12 mouse cellular contexts compared by ENCODE assay signal in genomic region chr17:27610679-27611518, GRCm38 (mm10). TPM values are rescaled to one million over a fixed set of nuclear protein-coding genes. Genes with fewer than 3 reads are reported as not detected.
DNase-seq lines count a peak whose midpoint lies in the region; ATAC-seq and TF ChIP-seq lines count a peak whose summit lies in the region.
"Had no signal": no experiment of that assay in that cellular context is flagged by ENCODE, and none has a peak within 500 bp of the region (broad histone marks: within the 10 kb centered on the region; RNA-seq: fewer than 3 reads in every experiment).

No protein-coding gene starts in this region.

- no peak for TF ChIP-seq CTCF in E14TG2a.4 (conservative IDR thresholded peaks at IDR 0.05; ENCODE audit: low read length)

- peak overlapping the region; percentile 36 for H3K27ac ChIP-seq in heart, embryonic 12.5 days (ENCODE audit: poor library complexity, severe bottlenecking)
- H3K27ac ChIP-seq: embryonic facial prominence, embryonic 12.5 days had no signal

- no peak overlapping the region for H3K4me2 ChIP-seq in heart, embryonic 12.5 days
- H3K4me2 ChIP-seq: embryonic facial prominence, embryonic 12.5 days had no signal

- H3K4me3 ChIP-seq in heart, embryonic 12.5 days, result no peak overlapping the region
- H3K4me3 ChIP-seq in E14TG2a.4 (replicated peaks; ENCODE audit: low read length), result peak overlapping the region; percentile 20; the same call in 1 of the 2 replicates
- H3K4me3 ChIP-seq: embryonic facial prominence, embryonic 12.5 days; myocyte had no signal

- H3K36me3 ChIP-seq in heart, embryonic 12.5 days, result peaks cover 8% of the 10 kb centered on the region; the same call in 1 of the 2 replicates
- H3K36me3 ChIP-seq in E14TG2a.4 (ENCODE audit: insufficient read depth, low read length), result peaks cover 79% of the 10 kb centered on the region

- intact Hi-C loops in heart, postnatal 25 days (cut with DNase I), result no loop called here
- intact Hi-C loops in left cerebral cortex, postnatal 36 days (cut with DNase I), result no loop called here

- H3K9me3 ChIP-seq in heart, embryonic 12.5 days (replicated peaks), result no peaks in the 10 kb centered on the region
- H3K9me3 ChIP-seq in E14TG2a.4 (ENCODE audit: low read length), result no peaks in the 10 kb centered on the region
- H3K9me3 ChIP-seq: embryonic facial prominence, embryonic 12.5 days had no signal

- WGBS in heart, embryonic 12.5 days, result 51% methylated on average over 10 of the region's 10 CpGs

- no peak for ATAC-seq in heart, embryonic 12.5 days (ENCODE audit: insufficient number of reproducible peaks, low FRiP score)
- ATAC-seq in frontal cortex, adult (ENCODE audit: low TSS enrichment), result peak; percentile 81
- no peak for ATAC-seq in granulocyte monocyte progenitor cell, adult 5-6 weeks (replicated peaks; ENCODE audit: poor library complexity, severe bottlenecking)

- H3K9ac ChIP-seq in heart, embryonic 12.5 days, result no peak overlapping the region
- H3K9ac ChIP-seq: embryonic facial prominence, embryonic 12.5 days had no signal

- DNase-seq in heart, postnatal 25 days (ENCODE audit: low spot score), result no peak
- peak; percentile 74 to 79 for DNase-seq in left cerebral cortex, postnatal 36 days (ENCODE audit: low spot score in 2 of 2)
- DNase-seq in ovary, adult 18-20 months (ENCODE audit: low spot score), result no peak
- DNase-seq in spleen, postnatal 4 days (ENCODE audit: low spot score in 2 of 2), result no peak
- DNase-seq: lung, adult 18-20 months had no signal

- no peaks in the 10 kb centered on the region for H3K27me3 ChIP-seq in heart, embryonic 12.5 days (replicated peaks)
- H3K27me3 ChIP-seq in E14TG2a.4 (ENCODE audit: insufficient read depth, low read length), result no peaks in the 10 kb centered on the region
- H3K27me3 ChIP-seq: embryonic facial prominence, embryonic 12.5 days had no signal

- peaks cover 70% of the 10 kb centered on the region for H3K4me1 ChIP-seq in heart, embryonic 12.5 days (replicated peaks)
- peaks cover 98% of the 10 kb centered on the region for H3K4me1 ChIP-seq in E14TG2a.4 (replicated peaks; ENCODE audit: low read depth, low read length)

RNA-seq across cellular contexts. Expression of gene Nudt3, which starts 12.4 kb away (rescaled TPM):
- polyA plus RNA-seq in heart, embryonic 12.5 days (2016; fragmentation: Nextera tagmentation; extraction: Ambion mirVana), result 106 and 110 TPM in 2 replicates
- 100 to 1,000 TPM; 343 TPM for total RNA-seq in heart, postnatal 25 days (2021)
- total RNA-seq in left cerebral cortex, postnatal 36 days (2021), result 100 to 1,000 TPM; 511 to 604 TPM
- total RNA-seq in granulocyte monocyte progenitor cell, adult 5-6 weeks (2014; fragmentation: Nextera tagmentation), result 95.3 and 120 TPM in 2 replicates
- 173 and 194 TPM in 2 replicates for total RNA-seq in granulocyte monocyte progenitor cell, adult 5-6 weeks (2017)

RNA-seq across cellular contexts. Expression of gene RPS10-NUDT3, which starts 24.1 kb away (rescaled TPM):
- polyA plus RNA-seq in heart, embryonic 12.5 days (2016; fragmentation: Nextera tagmentation; extraction: Ambion mirVana), result not detected in 2 replicates
- total RNA-seq in heart, postnatal 25 days (2021), result under 1 TPM in 1 of 2 experiments, not detected in 1; 0.94 TPM
- total RNA-seq in left cerebral cortex, postnatal 36 days (2021), result not detected
- total RNA-seq in granulocyte monocyte progenitor cell, adult 5-6 weeks (2014; fragmentation: Nextera tagmentation), result not detected in 2 replicates
- total RNA-seq in granulocyte monocyte progenitor cell, adult 5-6 weeks (2017), result not detected in 2 replicates
- polyA plus RNA-seq: embryonic facial prominence, embryonic 12.5 days; intestine, embryonic 14.5 days; myocyte had no signal

RNA-seq across cellular contexts. Expression of gene Rps10, which starts 25.6 kb away (rescaled TPM):
- polyA plus RNA-seq in heart, embryonic 12.5 days (2016; fragmentation: Nextera tagmentation; extraction: Ambion mirVana), result 611 and 625 TPM in 2 replicates
- 100 to 1,000 TPM; 476 to 516 TPM for total RNA-seq in heart, postnatal 25 days (2021)
- total RNA-seq in left cerebral cortex, postnatal 36 days (2021), result 100 to 1,000 TPM; 430 to 478 TPM
- total RNA-seq in granulocyte monocyte progenitor cell, adult 5-6 weeks (2014; fragmentation: Nextera tagmentation), result 2,240 and 2,398 TPM in 2 replicates
- 2,059 and 2,173 TPM in 2 replicates for total RNA-seq in granulocyte monocyte progenitor cell, adult 5-6 weeks (2017)

RNA-seq across cellular contexts. Expression of gene Pacsin1, which starts 44.4 kb away (rescaled TPM):
- 1.4 and 1.7 TPM in 2 replicates for polyA plus RNA-seq in heart, embryonic 12.5 days (2016; fragmentation: Nextera tagmentation; extraction: Ambion mirVana)
- under 1 TPM; 0.25 to 0.62 TPM for total RNA-seq in heart, postnatal 25 days (2021)
- total RNA-seq in left cerebral cortex, postnatal 36 days (2021), result 100 to 1,000 TPM; 422 to 452 TPM
- total RNA-seq in granulocyte monocyte progenitor cell, adult 5-6 weeks (2014; fragmentation: Nextera tagmentation), result not detected in 2 replicates
- total RNA-seq in granulocyte monocyte progenitor cell, adult 5-6 weeks (2017), result 0.43 TPM in 1 of 2 replicates, not detected in the other

RNA-seq across cellular contexts. Expression of gene AI413582, which starts 45.3 kb away (rescaled TPM):
- 13.2 and 14.9 TPM in 2 replicates for polyA plus RNA-seq in heart, embryonic 12.5 days (2016; fragmentation: Nextera tagmentation; extraction: Ambion mirVana)
- total RNA-seq in heart, postnatal 25 days (2021), result 1 to 10 TPM; 7.3 to 7.7 TPM
- 10 to 100 TPM; 85.5 to 94.2 TPM for total RNA-seq in left cerebral cortex, postnatal 36 days (2021)
- 59.2 and 65.2 TPM in 2 replicates for total RNA-seq in granulocyte monocyte progenitor cell, adult 5-6 weeks (2014; fragmentation: Nextera tagmentation)
- 34.8 and 42.3 TPM in 2 replicates for total RNA-seq in granulocyte monocyte progenitor cell, adult 5-6 weeks (2017)

Comparison
In these comparisons a context has a peak if more than half of its experiments do, and no peak if none do; other contexts are left out.
1. DNase-seq: peak in left cerebral cortex, postnatal 36 days (2 of 2); none in heart, postnatal 25 days (single experiment), ovary, adult 18-20 months (single experiment) and spleen, postnatal 4 days (0 of 2).